Mouse (Mus musculus) heart, adult 2 months (tissue): Measurements from ENCODE around the gene Lrrn1. TPM values are rescaled to one million over a fixed set of nuclear protein-coding genes. Genes with fewer than 3 reads are reported as not detected.

ENCODE experiments used
- DNase-seq, 2 experiments: peaks; one replicate each; pipeline ENCODE4 v3.0.0; 2021
- H3K27ac ChIP-seq: fragments of 200-600 bp; 2 replicates; pipeline ENCODE4 v1.8.1; 2022
- H3K27me3 ChIP-seq: fragments of 200-500 bp; 2 replicates; pipeline ENCODE4 v1.6.1; 2012; ENCODE audit warnings: mild to moderate bottlenecking, low read length, inconsistent platforms, mixed read lengths; ENCODE audit not compliant: control insufficient read depth, insufficient read depth
- H3K36me3 ChIP-seq: fragments of 200-500 bp; 2 replicates; pipeline ENCODE4 v1.6.1; 2012; ENCODE audit warnings: low read length, inconsistent platforms; ENCODE audit not compliant: control insufficient read depth, insufficient read depth
- H3K4me1 ChIP-seq: fragments of 200-500 bp; 2 replicates; pipeline ENCODE4 v1.6.1; 2011; ENCODE audit warnings: low read length; ENCODE audit not compliant: control insufficient read depth, insufficient read depth
- H3K4me3 ChIP-seq: fragments of 200-600 bp; 2 replicates; pipeline ENCODE4 v1.8.1; 2022
- H3K79me2 ChIP-seq: fragments of 200-500 bp; replicated peaks from 2 replicates; pipeline ENCODE4 v1.6.1; 2012; ENCODE audit warnings: mild to moderate bottlenecking, inconsistent platforms, low read length, moderate library complexity, mixed read lengths; ENCODE audit not compliant: control insufficient read depth, insufficient read depth
- H3K9ac ChIP-seq: fragments of 200-500 bp; 2 replicates; pipeline ENCODE4 v1.6.1; 2012; ENCODE audit warnings: low read depth, mild to moderate bottlenecking, control low read depth, inconsistent platforms, low read length, mixed read lengths
- CTCF ChIP-seq: fragments of 200-600 bp; IDR thresholded peaks from 2 replicates; pipeline ENCODE4 v1.8.1; 2022; ENCODE audit warnings: antibody characterized with exemption, mild to moderate bottlenecking, moderate library complexity
- EP300 ChIP-seq: fragments of 200-500 bp; IDR thresholded peaks from 2 replicates; pipeline ENCODE4 v1.6.1; 2011; ENCODE audit warnings: low read depth, low read length, control low read depth; ENCODE audit not compliant: insufficient read depth
- POLR2A ChIP-seq: fragments of 200-500 bp; IDR thresholded peaks from 2 replicates; pipeline ENCODE4 v1.6.1; 2011; ENCODE audit warnings: mild to moderate bottlenecking, low read depth, low read length, control low read depth; ENCODE audit not compliant: insufficient read depth
- WGBS: fragments of 180-500 bp; shearing (Covaris S2); methylation state at CpG from one replicate; pipeline ENCODE4 v1.1.7; 2018; 5-methylcytosine and 5-hydroxymethylcytosine counted together
- intact Hi-C: fragments of 180-260 bp; cut with DNase I; formaldehyde crosslinking; loops from one replicate; pipeline ENCODE4 v1.15.1; 2025
- polyA plus RNA-seq: library from polyadenylated mRNA; depleted of rRNA; stranded (reverse); fragments of >200 nt; gene quantifications from 2 replicates; pipeline ENCODE4 v1.2.3, GENCODE M21; 2012
- total RNA-seq, 2 experiments: library from RNA; stranded (reverse); gene quantifications; 2 replicates each; pipeline ENCODE4 v1.2.3; 2021

Lrrn1 gene
- total and polyA plus RNA-seq, 3 experiments, result 0.05 to 0.29 (median 0.11) TPM

DNA sequence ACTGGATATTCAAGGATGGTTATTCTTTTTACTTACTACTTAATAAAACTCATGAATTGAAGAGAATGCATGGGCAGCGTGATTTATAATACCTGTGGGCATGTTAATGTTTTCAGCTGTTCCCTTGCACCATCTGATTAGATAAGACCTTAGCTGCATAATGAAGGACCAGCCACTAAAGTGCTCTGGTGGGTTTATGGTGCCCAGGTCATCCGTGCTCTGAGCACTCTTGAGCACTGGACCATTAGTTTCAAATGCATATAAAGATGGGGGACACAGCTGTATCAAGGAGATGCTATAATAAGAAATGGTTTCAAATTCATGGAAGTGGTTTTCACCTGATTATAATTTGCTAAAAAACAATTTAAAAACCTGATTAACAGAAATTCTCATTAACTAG lies 16.7 kb downstream of the Lrrn1 start:
- no peak overlapping the region for H3K9ac ChIP-seq
- H3K4me3 ChIP-seq, result no peak overlapping the region
- intact Hi-C loops, result no loop called here
- H3K27ac ChIP-seq, result no peak overlapping the region
- WGBS, result 62% methylated on average over 2 of the region's 2 CpGs
- H3K4me1 ChIP-seq, result no peaks in the 10 kb centered on the region
- H3K79me2 ChIP-seq, result no peaks in the 10 kb centered on the region
- H3K36me3 ChIP-seq, result no peaks in the 10 kb centered on the region
- no peak for TF ChIP-seq EP300
- no peak for TF ChIP-seq POLR2A
- no peak for TF ChIP-seq CTCF
- no peaks in the 10 kb centered on the region for H3K27me3 ChIP-seq
- DNase-seq, result no peak

DNA sequence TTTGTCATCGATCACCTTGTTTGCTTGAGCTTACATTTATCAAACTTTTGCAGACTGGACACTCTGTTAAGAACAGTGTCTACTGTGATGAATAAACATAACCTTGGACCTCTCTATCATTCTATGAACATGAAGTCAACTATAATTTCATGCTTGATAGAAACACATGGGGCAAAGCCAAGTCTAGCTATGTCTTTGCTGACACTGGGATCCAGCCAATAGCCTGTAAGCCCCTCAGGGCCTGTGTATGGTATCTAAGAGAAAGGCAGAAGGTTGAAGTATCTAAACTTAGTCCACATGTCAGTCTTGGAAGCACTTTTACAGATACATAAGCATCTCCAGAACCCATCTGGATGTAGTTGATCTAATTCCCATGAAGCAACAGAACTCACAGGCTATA lies 22.9 kb downstream of the Lrrn1 start:
- WGBS, result 48% methylated on average over 1 of the region's 1 CpGs
- H3K27ac ChIP-seq, result no peak overlapping the region
- intact Hi-C loops, result no loop called here
- H3K9ac ChIP-seq, result no peak overlapping the region
- no peaks in the 10 kb centered on the region for H3K36me3 ChIP-seq
- TF ChIP-seq EP300 (no peak), CTCF (no peak), POLR2A (no peak)
- no peaks in the 10 kb centered on the region for H3K4me1 ChIP-seq
- H3K79me2 ChIP-seq, result no peaks in the 10 kb centered on the region
- H3K4me3 ChIP-seq, result no peak overlapping the region
- DNase-seq, result no peak
- no peaks in the 10 kb centered on the region for H3K27me3 ChIP-seq

- Histone ChIP-seq H3K4me1 (no peaks in the 10 kb centered on the region), H3K27ac (no peak overlapping the region), H3K4me3 (no peak overlapping the region), H3K27me3 (no peaks in the 10 kb centered on the region), H3K36me3 (no peaks in the 10 kb centered on the region), H3K9ac (no peak overlapping the region), H3K79me2 (no peaks in the 10 kb centered on the region)
- WGBS, result 84% methylated on average over 5 of the region's 5 CpGs
- TF ChIP-seq EP300 (no peak), POLR2A (no peak), CTCF (no peak)
- intact Hi-C loops, result no loop called here
- DNase-seq, result no peak
Observed at GRCm38 (mm10) chr6:107555364-107555763, 25.8 kb downstream of the Lrrn1 start.

DNA sequence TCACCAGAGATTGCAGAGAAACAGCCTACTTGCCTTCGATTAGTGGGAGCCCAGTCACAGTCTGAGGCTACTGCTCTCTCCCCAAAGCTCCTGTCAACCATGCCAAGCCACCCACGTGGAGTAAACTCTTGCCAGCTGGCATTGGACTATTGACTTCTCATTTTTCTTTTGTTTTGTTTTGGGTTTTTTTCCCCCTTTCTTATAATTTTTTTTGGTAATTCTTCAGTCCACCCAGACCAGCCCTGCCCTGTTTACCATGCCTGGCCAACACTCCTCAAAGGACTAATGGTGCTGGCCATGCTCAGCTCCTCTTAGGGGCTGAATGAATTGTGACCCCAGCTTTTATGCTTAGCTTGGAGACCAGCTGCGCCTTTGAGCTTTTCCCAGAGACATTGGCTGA lies 27.4 kb downstream of the Lrrn1 start:
- intact Hi-C loops, result no loop called here
- H3K27ac ChIP-seq, result no peak overlapping the region
- no peak overlapping the region for H3K4me3 ChIP-seq
- H3K27me3 ChIP-seq, result no peaks in the 10 kb centered on the region
- no peaks in the 10 kb centered on the region for H3K79me2 ChIP-seq
- H3K4me1 ChIP-seq, result no peaks in the 10 kb centered on the region
- no peaks in the 10 kb centered on the region for H3K36me3 ChIP-seq
- H3K9ac ChIP-seq, result no peak overlapping the region
- TF ChIP-seq POLR2A (no peak), CTCF (no peak), EP300 (no peak)
- no peak for DNase-seq
- 52% methylated on average over 3 of the region's 3 CpGs for WGBS

- DNase-seq, result no peak
- Histone ChIP-seq H3K27ac (no peak overlapping the region), H3K4me1 (no peaks in the 10 kb centered on the region), H3K27me3 (no peaks in the 10 kb centered on the region), H3K36me3 (no peaks in the 10 kb centered on the region), H3K79me2 (no peaks in the 10 kb centered on the region), H3K9ac (no peak overlapping the region), H3K4me3 (no peak overlapping the region)
- TF ChIP-seq EP300, result no peak
- TF ChIP-seq CTCF, result no peak
- TF ChIP-seq POLR2A, result no peak
- WGBS, result 72% methylated on average over 3 of the region's 3 CpGs
- intact Hi-C loops, result no loop called here
Observed at GRCm38 (mm10) chr6:107557806-107558205, 28.2 kb downstream of the Lrrn1 start.

DNA sequence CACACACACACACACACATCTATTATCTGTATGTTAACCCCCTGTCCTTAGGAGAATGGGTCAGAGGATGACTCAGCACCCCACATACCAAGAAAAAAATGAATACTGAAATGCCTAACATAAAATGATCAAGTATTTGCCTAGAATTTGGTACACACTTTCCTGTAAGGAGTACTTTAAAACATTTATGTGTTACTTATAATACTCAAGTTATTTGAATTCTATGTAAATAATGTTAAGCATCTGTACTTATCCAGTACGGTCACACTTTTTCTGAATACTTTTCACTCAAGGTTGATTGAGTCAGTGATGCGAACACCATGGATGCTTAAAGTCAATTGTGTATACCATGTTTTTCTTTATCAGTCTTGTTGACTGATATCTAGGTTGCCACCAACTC lies 32.7 kb downstream of the Lrrn1 start:
- intact Hi-C loops, result no loop called here
- Histone ChIP-seq H3K9ac (no peak overlapping the region), H3K27me3 (no peaks in the 10 kb centered on the region), H3K36me3 (no peaks in the 10 kb centered on the region), H3K4me3 (no peak overlapping the region), H3K4me1 (no peaks in the 10 kb centered on the region), H3K27ac (no peak overlapping the region), H3K79me2 (no peaks in the 10 kb centered on the region)
- DNase-seq, result no peak
- TF ChIP-seq EP300 (no peak), CTCF (no peak), POLR2A (no peak)
- 93% methylated on average over 2 of the region's 2 CpGs for WGBS
